Mouse (Mus musculus): ENCODE data around the gene Fgf11. TPM values are rescaled to one million over a fixed set of nuclear protein-coding genes. Genes with fewer than 3 reads are reported as not detected.

Gene Fgf11
- polyA plus RNA-seq, 1 experiment from 2014 or later = 2.9 TPM

- Histone ChIP-seq H3K4me1 (ENCODE audit: control insufficient read depth, insufficient read depth, low read length) (peaks cover 30% of the 10 kb centered on the region), H3K27me3 (replicated peaks; ENCODE audit: control insufficient read depth, insufficient read depth, low read length) (no peaks in the 10 kb centered on the region), H3K4me2 (ENCODE audit: low read length) (peak within 1 kb of the TSS; percentile 96), H3K4me3 (ENCODE audit: low read depth, low read length) (peak within 1 kb of the TSS; percentile 90), H3K36me3 (ENCODE audit: control insufficient read depth, insufficient read depth, low read length) (peaks cover 9% of the 10 kb centered on the region), H3K9me3 (replicated peaks; ENCODE audit: control insufficient read depth, low read length) (no peaks in the 10 kb centered on the region), H3K9ac (ENCODE audit: low read length) (peak within 1 kb of the TSS; percentile 98), H3K27ac (ENCODE audit: low read depth, low read length) (peak within 1 kb of the TSS; percentile 95)
- under 1% methylated on average over 34 of the region's 34 CpGs for WGBS
- ATAC-seq = peak; percentile 90
- peak; percentile 99 for DNase-seq (ENCODE audit: low spot score)
Observed at GRCm38 (mm10) chr11:69837952-69838713, 36.5 kb upstream of the Fgf11 start, which contains the start of gene Tmem256. Gene Tmem256 (plus strand): TSS chr11:69838514.

- peak; percentile 73; the same call in 1 of the 2 replicates for ATAC-seq
- peak within 1 kb of the TSS; percentile 95 for H3K27ac ChIP-seq (ENCODE audit: low read depth, low read length)
- DNase-seq (ENCODE audit: low spot score) = no peak
- WGBS = under 1% methylated on average over 19 of the region's 32 CpGs
- peaks cover 30% of the 10 kb centered on the region for H3K4me1 ChIP-seq (ENCODE audit: control insufficient read depth, insufficient read depth, low read length)
- H3K4me2 ChIP-seq (ENCODE audit: low read length) = peak within 1 kb of the TSS; percentile 96
- H3K36me3 ChIP-seq (ENCODE audit: control insufficient read depth, insufficient read depth, low read length) = peaks cover 14% of the 10 kb centered on the region
- H3K9me3 ChIP-seq (replicated peaks; ENCODE audit: control insufficient read depth, low read length) = no peaks in the 10 kb centered on the region
- H3K27me3 ChIP-seq (replicated peaks; ENCODE audit: control insufficient read depth, insufficient read depth, low read length) = no peaks in the 10 kb centered on the region
- peak within 1 kb of the TSS; percentile 98 for H3K9ac ChIP-seq (ENCODE audit: low read length)
- H3K4me3 ChIP-seq (ENCODE audit: low read depth, low read length) = peak within 1 kb of the TSS; percentile 90
Observed at GRCm38 (mm10) chr11:69837604-69837951, 35.9 kb upstream of the Fgf11 start, which contains the start of gene Nlgn2. Gene Nlgn2 (minus strand): TSS chr11:69837784.

- ATAC-seq (peak; percentile 3), DNase-seq (ENCODE audit: low spot score) (peak; percentile 67)
- Histone ChIP-seq H3K27me3 (replicated peaks; ENCODE audit: control insufficient read depth, insufficient read depth, low read length) (no peaks in the 10 kb centered on the region), H3K27ac (ENCODE audit: low read depth, low read length) (peak overlapping the region; percentile 95), H3K4me1 (ENCODE audit: control insufficient read depth, insufficient read depth, low read length) (peaks cover 30% of the 10 kb centered on the region), H3K9me3 (replicated peaks; ENCODE audit: control insufficient read depth, low read length) (no peaks in the 10 kb centered on the region), H3K4me3 (ENCODE audit: low read depth, low read length) (peak overlapping the region; percentile 90), H3K4me2 (ENCODE audit: low read length) (peak overlapping the region; percentile 96), H3K9ac (ENCODE audit: low read length) (peak overlapping the region; percentile 98), H3K36me3 (ENCODE audit: control insufficient read depth, insufficient read depth, low read length) (peaks cover 21% of the 10 kb centered on the region)
- 0% methylated on average over 46 of the region's 52 CpGs for WGBS
Observed at GRCm38 (mm10) chr11:69836703-69837576, 35.3 kb upstream of the Fgf11 start.

- DNase-seq (ENCODE audit: low spot score) (no peak), ATAC-seq (no peak)
- Histone ChIP-seq H3K27me3 (replicated peaks; ENCODE audit: control insufficient read depth, insufficient read depth, low read length) (no peaks in the 10 kb centered on the region), H3K4me3 (ENCODE audit: low read depth, low read length) (peak overlapping the region; percentile 90), H3K27ac (ENCODE audit: low read depth, low read length) (peak overlapping the region; percentile 95), H3K9me3 (replicated peaks; ENCODE audit: control insufficient read depth, low read length) (no peaks in the 10 kb centered on the region), H3K4me1 (ENCODE audit: control insufficient read depth, insufficient read depth, low read length) (peaks cover 30% of the 10 kb centered on the region), H3K36me3 (ENCODE audit: control insufficient read depth, insufficient read depth, low read length) (peaks cover 28% of the 10 kb centered on the region), H3K4me2 (ENCODE audit: low read length) (peak overlapping the region; percentile 96), H3K9ac (ENCODE audit: low read length) (peak overlapping the region; percentile 98)
- WGBS = 6% methylated on average over 4 of the region's 4 CpGs
Observed at GRCm38 (mm10) chr11:69835966-69836335, 34.3 kb upstream of the Fgf11 start.

GRCm38 (mm10) chr11:69835326-69835965 is 33.8 kb upstream of the Fgf11 start:
- ATAC-seq (no peak), DNase-seq (ENCODE audit: low spot score) (peak; percentile 24)
- peak overlapping the region; percentile 17; the same call in 1 of the 2 replicates for H3K27ac ChIP-seq (ENCODE audit: low read depth, low read length)
- peak overlapping the region; percentile 98 for H3K9ac ChIP-seq (ENCODE audit: low read length)
- peaks cover 30% of the 10 kb centered on the region for H3K4me1 ChIP-seq (ENCODE audit: control insufficient read depth, insufficient read depth, low read length)
- peak overlapping the region; percentile 90 for H3K4me3 ChIP-seq (ENCODE audit: low read depth, low read length)
- 4% methylated on average over 9 of the region's 9 CpGs for WGBS
- H3K4me2 ChIP-seq (ENCODE audit: low read length) = peak overlapping the region; percentile 96
- H3K9me3 ChIP-seq (replicated peaks; ENCODE audit: control insufficient read depth, low read length) = no peaks in the 10 kb centered on the region
- no peaks in the 10 kb centered on the region for H3K27me3 ChIP-seq (replicated peaks; ENCODE audit: control insufficient read depth, insufficient read depth, low read length)
- H3K36me3 ChIP-seq (ENCODE audit: control insufficient read depth, insufficient read depth, low read length) = peaks cover 31% of the 10 kb centered on the region

GRCm38 (mm10) chr11:69834001-69834549 is 32.4 kb upstream of the Fgf11 start:
- 3% methylated on average over 37 of the region's 48 CpGs for WGBS

GRCm38 (mm10) chr11:69833554-69833953 is 31.9 kb upstream of the Fgf11 start:
- H3K4me1 ChIP-seq (ENCODE audit: control insufficient read depth, insufficient read depth, low read length) = peaks cover 24% of the 10 kb centered on the region
- H3K27ac ChIP-seq (ENCODE audit: low read depth, low read length) = no peak overlapping the region
- H3K36me3 ChIP-seq (ENCODE audit: control insufficient read depth, insufficient read depth, low read length) = peaks cover 36% of the 10 kb centered on the region
- ATAC-seq (no peak), DNase-seq (ENCODE audit: low spot score) (no peak)
- peak overlapping the region; percentile 90 for H3K4me3 ChIP-seq (ENCODE audit: low read depth, low read length)
- no peaks in the 10 kb centered on the region for H3K9me3 ChIP-seq (replicated peaks; ENCODE audit: control insufficient read depth, low read length)
- H3K9ac ChIP-seq (ENCODE audit: low read length) = peak overlapping the region; percentile 98
- H3K27me3 ChIP-seq (replicated peaks; ENCODE audit: control insufficient read depth, insufficient read depth, low read length) = no peaks in the 10 kb centered on the region
- H3K4me2 ChIP-seq (ENCODE audit: low read length) = peak overlapping the region; percentile 96
- WGBS = 49% methylated on average over 8 of the region's 8 CpGs

More at GRCm38 (mm10) chr11:69834001-69834549, 32.4 kb upstream of the Fgf11 start:
- H3K36me3 ChIP-seq (ENCODE audit: control insufficient read depth, insufficient read depth, low read length) = peaks cover 31% of the 10 kb centered on the region
- peak overlapping the region; percentile 96 for H3K4me2 ChIP-seq (ENCODE audit: low read length)
- peak; percentile 51 for DNase-seq (ENCODE audit: low spot score)
- H3K9me3 ChIP-seq (replicated peaks; ENCODE audit: control insufficient read depth, low read length) = no peaks in the 10 kb centered on the region
- peaks cover 27% of the 10 kb centered on the region for H3K4me1 ChIP-seq (ENCODE audit: control insufficient read depth, insufficient read depth, low read length)
- no peak for ATAC-seq
- H3K27me3 ChIP-seq (replicated peaks; ENCODE audit: control insufficient read depth, insufficient read depth, low read length) = no peaks in the 10 kb centered on the region
- H3K4me3 ChIP-seq (ENCODE audit: low read depth, low read length) = peak overlapping the region; percentile 90
- peak overlapping the region; percentile 39; the same call in 1 of the 2 replicates for H3K27ac ChIP-seq (ENCODE audit: low read depth, low read length)
- H3K9ac ChIP-seq (ENCODE audit: low read length) = peak overlapping the region; percentile 98

- Histone ChIP-seq H3K4me1 (ENCODE audit: control insufficient read depth, insufficient read depth, low read length) (peaks cover 2% of the 10 kb centered on the region), H3K9ac (ENCODE audit: low read length) (no peak overlapping the region), H3K4me3 (ENCODE audit: low read depth, low read length) (no peak overlapping the region), H3K27ac (ENCODE audit: low read depth, low read length) (no peak overlapping the region), H3K4me2 (ENCODE audit: low read length) (no peak overlapping the region), H3K36me3 (ENCODE audit: control insufficient read depth, insufficient read depth, low read length) (peaks cover 80% of the 10 kb centered on the region), H3K27me3 (replicated peaks; ENCODE audit: control insufficient read depth, insufficient read depth, low read length) (no peaks in the 10 kb centered on the region), H3K9me3 (replicated peaks; ENCODE audit: control insufficient read depth, low read length) (no peaks in the 10 kb centered on the region)
- WGBS = 55% methylated on average over 5 of the region's 5 CpGs
- DNase-seq (ENCODE audit: low spot score) = no peak
- ATAC-seq = no peak
Observed at GRCm38 (mm10) chr11:69828832-69829231, 27.2 kb upstream of the Fgf11 start.

All from forebrain, embryonic 14.5 days (tissue).